Mouse (Mus musculus): ENCODE measurements around the gene Camta1. TPM values are rescaled to one million over a fixed set of nuclear protein-coding genes. Genes with fewer than 3 reads are reported as not detected.

Camta1 gene
- polyA plus RNA-seq, 1 experiment from 2014 or later = 115 TPM

GRCm38 (mm10) chr4:150925923-150926322 lies 935.8 kb downstream of the Camta1 start:
- no peak for DNase-seq (ENCODE audit: low spot score)
- WGBS = 52% methylated on average over 5 of the region's 5 CpGs

GRCm38 (mm10) chr4:150924936-150925335 lies 936.7 kb downstream of the Camta1 start:
- Histone ChIP-seq H3K4me3 (replicated peaks; ENCODE audit: low read depth, low read length) (no peak overlapping the region), H3K9ac (ENCODE audit: low read depth, low read length) (no peak overlapping the region), H3K9me3 (replicated peaks; ENCODE audit: low read length) (no peaks in the 10 kb centered on the region), H3K27ac (no peak overlapping the region), H3K27me3 (ENCODE audit: insufficient read depth, low read length) (no peaks in the 10 kb centered on the region), H3K4me1 (replicated peaks; ENCODE audit: insufficient read depth, low read length) (0 out of 2 replicates have a peak, but pooled peaks cover 4% of the 10 kb centered on the region), H3K36me3 (ENCODE audit: insufficient read depth, low read length) (no peaks in the 10 kb centered on the region), H3K4me2 (ENCODE audit: low read length) (no peak overlapping the region)
- no peak for TF ChIP-seq CTCF (IDR thresholded peaks at IDR 0.05; ENCODE audit: low read depth)
- ATAC-seq (replicated peaks; ENCODE audit: low FRiP score, low read depth) (no peak), DNase-seq (ENCODE audit: low spot score) (no peak)
- 84% methylated on average over 6 of the region's 6 CpGs for WGBS

More at GRCm38 (mm10) chr4:150925923-150926322, 935.8 kb downstream of the Camta1 start:
- H3K4me3 ChIP-seq (replicated peaks; ENCODE audit: low read depth, low read length) = no peak overlapping the region
- H3K9ac ChIP-seq (ENCODE audit: low read depth, low read length) = no peak overlapping the region
- no peaks in the 10 kb centered on the region for H3K36me3 ChIP-seq (ENCODE audit: insufficient read depth, low read length)
- no peak overlapping the region for H3K27ac ChIP-seq
- TF ChIP-seq CTCF (IDR thresholded peaks at IDR 0.05; ENCODE audit: low read depth) = peak; percentile 64
- no peaks in the 10 kb centered on the region for H3K27me3 ChIP-seq (ENCODE audit: insufficient read depth, low read length)
- no peak overlapping the region for H3K4me2 ChIP-seq (ENCODE audit: low read length)
- ATAC-seq (replicated peaks; ENCODE audit: low FRiP score, low read depth) = no peak
- H3K4me1 ChIP-seq (replicated peaks; ENCODE audit: insufficient read depth, low read length) = 0 out of 2 replicates have a peak, but pooled peaks cover 4% of the 10 kb centered on the region
- no peaks in the 10 kb centered on the region for H3K9me3 ChIP-seq (replicated peaks; ENCODE audit: low read length)

- Histone ChIP-seq H3K9me3 (replicated peaks; ENCODE audit: low read length) (no peaks in the 10 kb centered on the region), H3K27ac (no peak overlapping the region), H3K36me3 (ENCODE audit: insufficient read depth, low read length) (no peaks in the 10 kb centered on the region), H3K4me2 (ENCODE audit: low read length) (no peak overlapping the region), H3K4me1 (replicated peaks; ENCODE audit: insufficient read depth, low read length) (0 out of 2 replicates have a peak, but pooled peaks cover 4% of the 10 kb centered on the region), H3K4me3 (replicated peaks; ENCODE audit: low read depth, low read length) (no peak overlapping the region), H3K9ac (ENCODE audit: low read depth, low read length) (no peak overlapping the region), H3K27me3 (ENCODE audit: insufficient read depth, low read length) (no peaks in the 10 kb centered on the region)
- DNase-seq (ENCODE audit: low spot score) = no peak
- no peak for TF ChIP-seq CTCF (IDR thresholded peaks at IDR 0.05; ENCODE audit: low read depth)
- 80% methylated on average over 13 of the region's 13 CpGs for WGBS
- ATAC-seq (replicated peaks; ENCODE audit: low FRiP score, low read depth) = no peak
Observed at GRCm38 (mm10) chr4:150924308-150924707, 937.4 kb downstream of the Camta1 start.

GRCm38 (mm10) chr4:150921206-150921605 lies 940.5 kb downstream of the Camta1 start:
- no peak overlapping the region for H3K4me2 ChIP-seq (ENCODE audit: low read length)
- H3K4me3 ChIP-seq (replicated peaks; ENCODE audit: low read depth, low read length) = no peak overlapping the region
- H3K9me3 ChIP-seq (replicated peaks; ENCODE audit: low read length) = no peaks in the 10 kb centered on the region
- no peak for TF ChIP-seq CTCF (IDR thresholded peaks at IDR 0.05; ENCODE audit: low read depth)
- DNase-seq (ENCODE audit: low spot score) = peak; percentile 42
- H3K27ac ChIP-seq = no peak overlapping the region
- H3K9ac ChIP-seq (ENCODE audit: low read depth, low read length) = no peak overlapping the region
- H3K4me1 ChIP-seq (replicated peaks; ENCODE audit: insufficient read depth, low read length) = 0 out of 2 replicates have a peak, but pooled peaks cover 4% of the 10 kb centered on the region
- 0 out of 2 replicates have a peak, but pooled peaks have one; percentile 26 for ATAC-seq (replicated peaks; ENCODE audit: low FRiP score, low read depth)
- H3K27me3 ChIP-seq (ENCODE audit: insufficient read depth, low read length) = no peaks in the 10 kb centered on the region
- no peaks in the 10 kb centered on the region for H3K36me3 ChIP-seq (ENCODE audit: insufficient read depth, low read length)
- 49% methylated on average over 8 of the region's 8 CpGs for WGBS

- Histone ChIP-seq H3K27me3 (ENCODE audit: insufficient read depth, low read length) (no peaks in the 10 kb centered on the region), H3K9ac (ENCODE audit: low read depth, low read length) (no peak overlapping the region), H3K4me3 (replicated peaks; ENCODE audit: low read depth, low read length) (no peak overlapping the region), H3K4me2 (ENCODE audit: low read length) (no peak overlapping the region), H3K4me1 (replicated peaks; ENCODE audit: insufficient read depth, low read length) (peaks cover 16% of the 10 kb centered on the region; the same call in 1 of the 2 replicates), H3K36me3 (ENCODE audit: insufficient read depth, low read length) (no peaks in the 10 kb centered on the region), H3K9me3 (replicated peaks; ENCODE audit: low read length) (no peaks in the 10 kb centered on the region), H3K27ac (no peak overlapping the region)
- no peak for TF ChIP-seq CTCF (IDR thresholded peaks at IDR 0.05; ENCODE audit: low read depth)
- 70% methylated on average over 8 of the region's 8 CpGs for WGBS
- no peak for DNase-seq (ENCODE audit: low spot score)
- ATAC-seq (replicated peaks; ENCODE audit: low FRiP score, low read depth) = no peak
Observed at GRCm38 (mm10) chr4:150917336-150918027, 944.2 kb downstream of the Camta1 start.

- Histone ChIP-seq H3K4me2 (ENCODE audit: low read length) (peak overlapping the region; percentile 76), H3K27ac (peak overlapping the region; percentile 83), H3K4me1 (replicated peaks; ENCODE audit: insufficient read depth, low read length) (peaks cover 12% of the 10 kb centered on the region; the same call in 1 of the 2 replicates), H3K4me3 (replicated peaks; ENCODE audit: low read depth, low read length) (peak overlapping the region; percentile 62), H3K9me3 (replicated peaks; ENCODE audit: low read length) (no peaks in the 10 kb centered on the region), H3K27me3 (ENCODE audit: insufficient read depth, low read length) (no peaks in the 10 kb centered on the region), H3K9ac (ENCODE audit: low read depth, low read length) (peak overlapping the region; percentile 70), H3K36me3 (ENCODE audit: insufficient read depth, low read length) (no peaks in the 10 kb centered on the region)
- ATAC-seq (replicated peaks; ENCODE audit: low FRiP score, low read depth) (no peak), DNase-seq (ENCODE audit: low spot score) (no peak)
- WGBS = 50% methylated on average over 10 of the region's 10 CpGs
- no peak for TF ChIP-seq CTCF (IDR thresholded peaks at IDR 0.05; ENCODE audit: low read depth)
Observed at GRCm38 (mm10) chr4:150915181-150915906, 946.3 kb downstream of the Camta1 start.
